Mouse (Mus musculus) spleen, adult 18-20 months (tissue): ENCODE data around the gene Hs3st5.

ENCODE experiments used
- DNase-seq, 2 experiments: peaks; one replicate each; pipeline ENCODE4 v3.0.0; 2022; ENCODE audit warnings: mixed read lengths in 2 of 2

The Hs3st5 gene

DNA sequence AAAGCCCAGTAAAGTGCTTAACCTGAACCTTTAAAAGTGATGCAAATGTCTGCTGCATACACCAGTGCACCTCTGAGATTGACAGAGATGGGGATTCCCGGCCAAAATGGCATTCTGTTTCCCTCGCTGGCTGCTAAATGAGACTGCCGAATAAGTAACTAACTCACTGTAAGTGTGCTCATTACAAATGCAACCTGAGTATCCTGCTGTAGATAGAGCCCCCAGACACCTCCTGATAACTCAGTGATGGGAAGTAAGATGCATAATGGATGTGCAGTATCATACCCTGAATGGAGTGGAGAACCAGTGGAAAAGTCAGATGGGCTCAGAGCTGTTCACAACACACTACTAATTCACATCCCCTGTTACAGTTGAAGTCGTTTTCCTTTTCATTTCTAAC lies 298.7 kb downstream of the Hs3st5 start:
- DNase-seq = no peak

DNA sequence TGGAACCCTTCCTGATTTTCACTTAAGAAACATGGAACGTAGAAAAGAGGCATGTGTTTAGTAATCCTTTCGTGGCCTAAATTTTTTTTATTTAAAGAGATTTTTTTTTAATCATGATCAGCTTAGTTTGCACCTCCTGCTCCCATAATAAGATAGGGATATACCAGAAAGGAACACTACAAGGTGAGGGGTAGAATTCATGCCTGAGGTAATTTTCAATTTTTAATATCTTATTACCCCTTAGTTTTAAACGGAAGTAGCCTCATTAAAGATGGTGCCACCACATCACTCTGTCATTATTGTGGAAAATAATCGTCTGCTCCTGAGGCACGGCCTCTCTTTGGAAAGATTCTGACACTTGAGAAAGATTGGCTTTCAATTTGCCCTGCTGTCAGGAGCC lies 299.2 kb downstream of the Hs3st5 start:
- DNase-seq = no peak

DNA sequence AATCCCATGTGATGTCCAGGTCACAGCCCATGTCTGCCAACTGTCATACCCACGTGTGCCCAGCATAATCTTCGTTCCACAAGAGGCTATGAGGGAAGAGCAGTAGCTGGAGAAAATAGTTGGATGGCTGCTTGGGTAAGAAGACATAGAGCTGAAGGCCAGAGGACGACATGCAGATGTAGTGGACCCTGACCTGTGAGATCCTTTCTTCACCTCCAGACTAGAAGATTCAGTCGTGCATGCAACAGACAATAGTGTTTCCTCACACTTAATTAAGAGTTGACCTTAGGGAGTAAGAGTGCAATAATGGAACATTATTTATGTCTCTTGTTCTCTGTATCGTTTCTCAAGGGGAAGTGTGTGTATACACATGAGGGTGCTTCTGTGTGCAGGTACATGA lies 300.4 kb downstream of the Hs3st5 start:
- no peak for DNase-seq

DNA sequence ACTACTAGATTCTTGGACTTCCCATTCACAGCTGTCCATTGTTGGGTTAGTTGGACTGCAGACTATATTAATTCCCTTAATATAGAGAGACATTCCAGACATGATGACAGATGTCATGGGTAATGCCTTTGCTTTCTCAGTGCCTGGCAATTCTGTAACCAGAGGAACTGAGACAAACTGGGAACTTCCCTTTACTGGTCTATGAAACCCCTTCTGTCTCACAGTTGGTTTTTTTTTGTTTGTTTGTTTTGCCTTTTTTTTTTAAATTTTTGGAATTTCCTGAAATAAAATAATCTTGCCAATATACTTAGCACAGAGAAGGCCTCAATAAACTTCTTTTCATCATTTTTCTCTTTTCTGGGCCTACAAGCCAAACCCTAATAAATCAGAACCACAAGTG lies 312.3 kb downstream of the Hs3st5 start:
- no peak for DNase-seq

DNA sequence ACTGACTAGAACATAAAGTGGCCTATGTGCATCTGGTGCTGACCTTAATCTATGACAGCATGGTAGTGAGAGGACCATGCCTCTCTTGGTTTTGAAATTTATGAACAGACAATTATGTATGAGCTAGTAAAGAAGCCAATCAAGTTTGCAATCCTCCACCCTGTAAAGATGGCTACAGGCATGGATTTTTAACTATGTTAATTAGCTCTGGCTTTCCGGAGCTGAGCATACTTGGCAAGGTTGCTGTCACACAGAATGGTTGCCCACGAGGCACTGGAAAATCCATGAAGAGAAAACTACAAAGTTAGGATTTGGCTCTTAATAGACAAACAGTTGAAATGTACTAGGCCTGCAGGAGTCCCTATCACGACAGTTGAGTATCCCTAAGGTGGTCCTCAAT lies 322.5 kb downstream of the Hs3st5 start:
- no peak for DNase-seq

DNA sequence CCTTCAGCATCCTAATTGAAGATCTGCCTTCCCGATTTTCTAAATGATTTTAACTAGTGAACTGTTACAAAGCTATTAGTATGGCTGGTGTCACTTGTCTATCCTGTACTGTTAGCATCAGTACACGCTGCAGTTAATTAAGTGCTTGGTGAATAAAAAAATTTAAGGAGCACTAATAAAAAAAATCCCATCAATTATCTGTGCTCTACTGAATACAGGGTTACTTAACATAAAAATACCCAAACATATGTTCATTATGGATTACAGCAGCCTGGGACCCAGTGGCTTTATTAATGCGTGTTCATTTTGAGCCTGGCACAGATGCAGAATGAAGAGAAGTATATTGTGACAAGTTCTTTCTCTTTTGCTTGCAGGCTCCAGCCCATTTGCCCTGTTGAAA lies 325.6 kb downstream of the Hs3st5 start:
- no peak for DNase-seq

DNA sequence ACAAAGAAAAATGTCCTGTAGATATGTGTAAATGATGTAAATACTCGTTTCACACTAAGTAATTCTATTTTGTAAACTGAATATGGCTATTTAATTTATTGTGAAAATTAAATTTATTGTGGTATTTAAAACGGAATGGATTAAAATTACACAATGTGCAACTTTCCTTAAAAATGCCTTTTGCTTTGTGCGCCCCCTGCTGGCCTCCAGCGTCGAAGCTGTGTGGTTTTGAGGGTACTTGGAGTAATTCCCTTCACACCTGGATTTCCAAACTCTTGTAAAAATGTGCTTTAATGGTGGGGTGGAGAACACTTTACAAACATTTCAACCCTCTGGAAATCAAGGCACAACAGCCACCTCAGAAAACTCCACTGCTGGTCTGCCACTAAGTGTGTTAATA lies 327.6 kb downstream of the Hs3st5 start:
- peak in 1 of 2 experiments; percentile 8 for DNase-seq

DNA sequence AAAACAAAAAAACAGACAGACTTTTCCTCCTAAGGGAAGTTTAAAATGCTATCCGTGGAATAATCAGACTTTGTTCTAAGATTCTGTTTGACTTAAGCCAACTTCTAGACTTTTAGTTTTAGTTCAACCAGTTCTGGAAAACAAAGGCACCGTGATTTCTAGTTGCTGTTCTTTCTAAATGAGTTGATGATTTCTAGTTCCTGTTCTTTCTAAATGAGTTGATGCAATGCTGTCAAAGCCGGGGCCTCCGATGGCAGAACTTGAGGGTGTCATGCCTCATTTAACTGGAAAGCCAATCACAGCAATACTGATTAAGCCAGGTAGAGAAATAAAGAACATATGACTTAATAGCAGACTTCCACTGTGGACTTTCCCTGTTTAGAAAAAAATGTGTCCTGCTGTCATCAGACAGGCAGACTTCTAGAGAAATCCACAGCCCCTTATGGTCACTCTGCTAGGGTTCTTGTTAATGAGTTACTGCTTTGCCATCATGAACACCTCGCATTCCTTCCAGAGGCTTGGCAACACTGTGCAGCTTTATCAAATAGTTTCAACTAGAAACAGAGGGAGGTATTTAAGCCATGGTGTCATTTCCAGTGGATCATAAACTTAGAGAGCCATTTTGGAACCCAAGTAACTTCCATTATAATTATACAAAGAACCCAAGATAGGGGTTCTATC lies 329.4 kb downstream of the Hs3st5 start:
- no peak for DNase-seq

DNA sequence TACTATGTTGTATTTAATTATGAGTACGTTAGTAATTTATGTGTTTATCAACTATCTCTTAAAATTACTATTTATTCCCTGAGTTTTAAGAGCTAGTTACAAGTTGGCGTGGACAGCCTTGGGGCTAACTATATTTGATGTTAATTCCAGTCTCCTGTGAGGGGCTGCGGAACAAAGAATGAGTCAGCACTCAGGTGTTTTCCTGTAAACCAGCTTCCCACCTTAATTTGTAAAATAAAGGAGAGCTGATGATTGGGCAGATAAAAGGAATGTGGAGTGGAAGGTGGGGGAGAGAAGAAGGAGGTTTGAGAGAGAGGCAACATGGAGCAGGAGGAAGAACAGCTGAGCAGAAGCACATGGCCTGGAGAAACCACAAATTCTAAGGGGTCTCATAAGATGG lies 343.6 kb downstream of the Hs3st5 start:
- no peak for DNase-seq

DNA sequence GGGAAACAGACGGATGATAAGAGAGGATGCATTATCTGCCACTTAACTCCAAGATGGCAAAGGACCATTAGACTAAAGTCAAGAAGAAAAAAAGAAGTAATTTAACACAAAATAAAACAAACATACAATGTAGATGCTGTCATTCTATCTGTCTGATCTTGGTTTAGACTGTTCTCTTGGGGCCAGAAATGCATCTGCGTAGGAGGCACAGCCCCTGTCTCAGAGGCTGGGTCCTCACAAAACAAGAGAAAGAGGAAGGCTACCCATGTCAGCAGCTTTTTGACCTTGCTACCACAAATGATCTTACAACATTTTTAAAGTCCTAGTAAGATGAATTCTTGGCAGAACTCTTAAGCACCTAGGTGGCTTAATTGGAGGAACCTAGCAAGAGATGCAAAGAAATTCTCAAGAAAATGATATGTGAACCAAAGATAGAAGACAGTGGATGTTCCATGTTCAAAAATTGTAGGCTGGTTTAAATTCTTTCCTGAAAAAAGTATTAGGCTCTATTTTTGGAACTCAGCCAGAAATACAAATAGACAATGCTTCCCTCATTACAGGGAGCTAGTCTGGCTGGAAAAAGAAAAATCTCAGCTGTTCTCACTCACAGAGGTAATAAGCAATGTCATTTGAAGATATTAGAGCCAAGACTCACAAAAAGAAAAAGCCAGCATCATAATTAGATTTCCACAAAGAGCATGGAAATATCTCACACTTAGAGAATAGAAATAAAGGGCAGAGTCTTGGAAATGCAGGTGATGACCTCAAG lies 355.7 kb downstream of the Hs3st5 start:
- no peak for DNase-seq
